Mouse (Mus musculus) MEL (cell line): Measurements from ENCODE around the gene Cenpl. TPM values are rescaled to one million over a fixed set of nuclear protein-coding genes. Genes with fewer than 3 reads are reported as not detected.

ENCODE experiments used
- CHD2 ChIP-seq: IDR thresholded peaks from 2 replicates; pipeline ENCODE4 v1.6.1; 2011; ENCODE audit warnings: low read length, improper control_type of control experiment
- CTCF ChIP-seq, 3 experiments: IDR thresholded peaks in 2 of 3; conservative IDR thresholded peaks in 1 of 3; 2 replicates each; pipeline ENCODE4 v1.5.1; 2011 to 2012; ENCODE audit warnings: low read length in 3 of 3, low read depth in 2 of 3, mild to moderate bottlenecking in 2 of 3, improper control_type of control experiment in 1 of 3, inconsistent platforms in 1 of 3, mixed read lengths in 1 of 3, moderate library complexity in 1 of 3; ENCODE audit not compliant: control insufficient read depth in 1 of 3, insufficient read depth in 1 of 3, poor library complexity in 1 of 3, severe bottlenecking in 1 of 3
- E2F4 ChIP-seq: IDR thresholded peaks from 2 replicates; pipeline ENCODE4 v1.6.1; 2011; ENCODE audit warnings: low read depth, low read length, improper control_type of control experiment, borderline replicate concordance
- ELF1 ChIP-seq: IDR thresholded peaks from 2 replicates; pipeline ENCODE4 v1.6.1; 2014; ENCODE audit warnings: low read depth, mild to moderate bottlenecking, inconsistent platforms, low read length, improper control_type of control experiment, moderate library complexity
- ETS1 ChIP-seq: IDR thresholded peaks from 2 replicates; pipeline ENCODE4 v1.6.1; 2012; ENCODE audit warnings: low read depth, mild to moderate bottlenecking, inconsistent platforms, low read length, improper control_type of control experiment, moderate library complexity
- GABPA ChIP-seq: IDR thresholded peaks from 2 replicates; pipeline ENCODE4 v1.6.1; 2012; ENCODE audit warnings: low read depth, mild to moderate bottlenecking, inconsistent platforms, low read length, improper control_type of control experiment, moderate library complexity
- HCFC1 ChIP-seq: IDR thresholded peaks from 2 replicates; pipeline ENCODE4 v1.6.1; 2012; ENCODE audit warnings: low read depth, mild to moderate bottlenecking, inconsistent platforms, low read length, improper control_type of control experiment, moderate library complexity
- MAFK ChIP-seq: IDR thresholded peaks from 2 replicates; pipeline ENCODE4 v1.6.1; 2011; ENCODE audit warnings: low read depth, mild to moderate bottlenecking, low read length, improper control_type of control experiment, borderline replicate concordance
- MXI1 ChIP-seq: IDR thresholded peaks from 2 replicates; pipeline ENCODE4 v1.6.1; 2011; ENCODE audit warnings: mild to moderate bottlenecking, low read depth, low read length, improper control_type of control experiment
- MYC ChIP-seq: IDR thresholded peaks from 2 replicates; pipeline ENCODE4 v1.6.1; 2011; ENCODE audit warnings: low read depth, mild to moderate bottlenecking, low read length, improper control_type of control experiment, moderate library complexity
- NELFE ChIP-seq: IDR thresholded peaks from 2 replicates; pipeline ENCODE4 v1.6.1; 2011; ENCODE audit warnings: low read depth, low read length, improper control_type of control experiment
- NRF1 ChIP-seq: IDR thresholded peaks from 2 replicates; pipeline ENCODE4 v1.6.1; 2014; ENCODE audit warnings: low read depth, mild to moderate bottlenecking, inconsistent platforms, low read length, improper control_type of control experiment, moderate library complexity; ENCODE audit not compliant: poor library complexity, insufficient read depth, severe bottlenecking
- POLR2A ChIP-seq, 2 experiments: IDR thresholded peaks; 2 replicates each; pipeline ENCODE4 v1.6.1; 2011 to 2012; ENCODE audit warnings: low read length in 2 of 2, mild to moderate bottlenecking in 2 of 2, control low read depth in 1 of 2, improper control_type of control experiment in 1 of 2, low read depth in 1 of 2, moderate library complexity in 1 of 2; ENCODE audit not compliant: control insufficient read depth in 1 of 2, insufficient read depth in 1 of 2, poor library complexity in 1 of 2
- POLR2AphosphoS5 ChIP-seq: IDR thresholded peaks from 2 replicates; pipeline ENCODE4 v1.6.1; 2012; ENCODE audit warnings: low read depth, borderline replicate concordance, mild to moderate bottlenecking, inconsistent platforms, low read length, moderate library complexity, mixed read lengths
- SIN3A ChIP-seq: IDR thresholded peaks from 2 replicates; pipeline ENCODE4 v1.6.1; 2012; ENCODE audit warnings: low read length, improper control_type of control experiment, inconsistent platforms
- SMC3 ChIP-seq: IDR thresholded peaks from 2 replicates; pipeline ENCODE4 v1.6.1; 2011; ENCODE audit warnings: low read depth, low read length, improper control_type of control experiment
- TBP ChIP-seq: IDR thresholded peaks from 2 replicates; pipeline ENCODE4 v1.8.0; 2011; ENCODE audit warnings: low read depth, low read length, improper control_type of control experiment
- USF1 ChIP-seq: IDR thresholded peaks from 2 replicates; pipeline ENCODE4 v1.6.1; 2014; ENCODE audit warnings: low read depth, mild to moderate bottlenecking, inconsistent platforms, low read length, improper control_type of control experiment, moderate library complexity
- USF2 ChIP-seq, 2 experiments: IDR thresholded peaks; 2 replicates each; pipeline ENCODE4 v1.6.1; 2011 to 2012; ENCODE audit warnings: improper control_type of control experiment in 2 of 2, low read length in 2 of 2, borderline replicate concordance in 1 of 2, inconsistent platforms in 1 of 2, low read depth in 1 of 2, mild to moderate bottlenecking in 1 of 2; ENCODE audit not compliant: insufficient read depth in 1 of 2
- ZC3H11A ChIP-seq: IDR thresholded peaks from 2 replicates; pipeline ENCODE4 v1.6.1; 2012; ENCODE audit warnings: low read depth, mild to moderate bottlenecking, inconsistent platforms, low read length, improper control_type of control experiment
- ZKSCAN1 ChIP-seq: IDR thresholded peaks from 2 replicates; pipeline ENCODE4 v1.6.1; 2012; ENCODE audit warnings: low read depth, mild to moderate bottlenecking, inconsistent platforms, low read length, improper control_type of control experiment, moderate library complexity
- ZMIZ1 ChIP-seq: IDR thresholded peaks from 2 replicates; pipeline ENCODE4 v1.6.1; 2012; ENCODE audit warnings: low read depth, mild to moderate bottlenecking, inconsistent platforms, low read length, improper control_type of control experiment, moderate library complexity
- ZNF384 ChIP-seq: IDR thresholded peaks from 2 replicates; pipeline ENCODE4 v1.6.1; 2012; ENCODE audit warnings: low read depth, mild to moderate bottlenecking, inconsistent platforms, low read length, improper control_type of control experiment
- polyA plus RNA-seq, 2 experiments: library from polyadenylated mRNA; stranded (reverse) in 1 of 2; unstranded in 1 of 2; fragments of >175 nt in 1 of 2; fragments of >200 nt in 1 of 2; gene quantifications; 2 replicates each; pipeline versions ENCODE4 v1.2.1 to v1.2.4; 2012; ENCODE audit warnings: low replicate concordance in 2 of 2, low read depth in 1 of 2; ENCODE audit not compliant: insufficient read length in 2 of 2, insufficient read depth in 1 of 2, missing spikeins in 1 of 2
- total RNA-seq: library from RNA; depleted of rRNA; stranded (reverse); fragments of 300-350 nt; gene quantifications from 2 replicates; pipeline ENCODE4 v1.2.3, GENCODE M21; 2012; rRNA removed

The Cenpl gene
- total and polyA plus RNA-seq, 3 experiments, result 6.2 to 16.9 TPM; not detected in 1

- TF ChIP-seq NRF1, result peak; percentile 28; the same call in 1 of the 2 replicates
- peak; percentile 83; the same call in 1 of the 2 replicates for TF ChIP-seq ZMIZ1
- peak; percentile 75 to 97; a peak in 3 of 4 replicates for TF ChIP-seq POLR2A (IDR thresholded peaks at IDR 0.05; ENCODE audit: control insufficient read depth in 1 of 2, insufficient read depth in 1 of 2, low read depth in 1 of 2, low read length in 2 of 2, poor library complexity in 1 of 2)
- peak; percentile 85 for TF ChIP-seq MXI1
- no peak for TF ChIP-seq USF2 (IDR thresholded peaks at IDR 0.05; ENCODE audit: borderline replicate concordance in 1 of 2, insufficient read depth in 1 of 2, low read depth in 1 of 2, low read length in 2 of 2)
- peak; percentile 88 for TF ChIP-seq MYC
- peak; percentile 60; the same call in 1 of the 2 replicates for TF ChIP-seq ETS1
- TF ChIP-seq SMC3, result no peak
- TF ChIP-seq NELFE, result peak; percentile 89
- TF ChIP-seq SIN3A, result peak; percentile 95
- peak; percentile 60; the same call in 1 of the 2 replicates for TF ChIP-seq USF1
- no peak for TF ChIP-seq CHD2
- 0 out of 6 replicates have a peak, but pooled peaks of 1 of the 3 experiments have one; percentile 2 for TF ChIP-seq CTCF (IDR thresholded peaks at IDR 0.05 in 2 of 3, conservative IDR thresholded peaks at IDR 0.05 in 1 of 3; ENCODE audit: control insufficient read depth in 1 of 3, insufficient read depth in 1 of 3, low read depth in 2 of 3, low read length in 3 of 3, poor library complexity in 1 of 3, severe bottlenecking in 1 of 3)
- TF ChIP-seq ZNF384, result no peak
- TF ChIP-seq TBP, result peak; percentile 93
- TF ChIP-seq GABPA, result no peak
- TF ChIP-seq MAFK, result no peak
- TF ChIP-seq ZKSCAN1, result no peak
- no peak for TF ChIP-seq E2F4
- TF ChIP-seq POLR2AphosphoS5, result no peak
- TF ChIP-seq ZC3H11A, result no peak
- peak; percentile 96 for TF ChIP-seq ELF1
- TF ChIP-seq HCFC1, result peak; percentile 98
Measured at GRCm38 (mm10) chr1:161130726-161131664, 60.5 kb downstream of the Cenpl start, which contains the start of gene Klhl20 (continued).

Other genes starting within 250 kb of the Cenpl start
- gene Rc3h1, start 164.3 kb upstream of the Cenpl start, total RNA-seq, result 14.2 and 15.2 TPM in 2 replicates
- 1 to 10 TPM in 1 of 2 experiments, not detected in 1; 6.2 TPM for gene Rc3h1, start 164.3 kb upstream of the Cenpl start, polyA plus RNA-seq
- gene Serpinc1, start 92.1 kb upstream of the Cenpl start, total RNA-seq, result 0.19 and 0.20 TPM in 2 replicates
- gene Serpinc1, start 92.1 kb upstream of the Cenpl start, polyA plus RNA-seq, result 1 to 10 TPM in 1 of 2 experiments, not detected in 1; 1.3 TPM
- gene Zbtb37, start 35.9 kb upstream of the Cenpl start, total RNA-seq, result 5.2 and 5.7 TPM in 2 replicates
- 1 to 10 TPM in 1 of 2 experiments, not detected in 1; 4.2 TPM for gene Zbtb37, start 35.9 kb upstream of the Cenpl start, polyA plus RNA-seq
- 53.1 and 66.2 TPM in 2 replicates for gene Dars2, start 55 bp upstream of the Cenpl start, total RNA-seq
- gene Dars2, start 55 bp upstream of the Cenpl start, polyA plus RNA-seq, result 10 to 100 TPM in 1 of 2 experiments, not detected in 1; 83.6 TPM
- gene Klhl20, start 60.8 kb downstream of the Cenpl start, total RNA-seq, result 3.6 and 3.7 TPM in 2 replicates
- gene Klhl20, start 60.8 kb downstream of the Cenpl start, polyA plus RNA-seq, result 1 to 10 TPM in 1 of 2 experiments, not detected in 1; 7.8 TPM
- not detected in 2 replicates for gene Ankrd45, start 72.0 kb downstream of the Cenpl start, total RNA-seq
- not detected for gene Ankrd45, start 72.0 kb downstream of the Cenpl start, polyA plus RNA-seq
- gene Tex50, start 88.6 kb downstream of the Cenpl start, total RNA-seq, result not detected in 2 replicates
- not detected for gene Tex50, start 88.6 kb downstream of the Cenpl start, polyA plus RNA-seq
- gene Prdx6, start 180.5 kb downstream of the Cenpl start, total RNA-seq, result 155 and 210 TPM in 2 replicates
- gene Prdx6, start 180.5 kb downstream of the Cenpl start, polyA plus RNA-seq, result 100 to 1,000 TPM in 1 of 2 experiments, not detected in 1; 300 TPM